Mouse (Mus musculus): ENCODE results near the gene Apoa2. TPM values are rescaled to one million over a fixed set of nuclear protein-coding genes. Genes with fewer than 3 reads are reported as not detected.

Apoa2 gene
- total RNA-seq (2021), result 1 to 10 TPM; 2.2 to 6.4 TPM
- long read RNA-seq, experiment 1, partial matches to known transcripts, result 2 of 7 reads
- long read RNA-seq, experiment 1, other reads (novel, unspliced or antisense), result 2 of 7 reads
- long read RNA-seq, experiment 2, transcript Apoa2-204 (4 exons, 518 nt), result major isoform, 23 of 46 reads
- long read RNA-seq, experiment 2, transcript Apoa2-201 (4 exons, 492 nt), result minor isoform, 20 of 46 reads
- long read RNA-seq, experiment 2, partial matches to known transcripts, result 1 of 46 reads
- long read RNA-seq, experiment 2, other reads (novel, unspliced or antisense), result 1 of 46 reads

- DNase-seq, result no peak
These were observed at the start of gene Apoa2 for GRCm38 (mm10) chr1:171224857-171225256. Apoa2 (plus strand) TSS chr1:171225054.

DNA sequence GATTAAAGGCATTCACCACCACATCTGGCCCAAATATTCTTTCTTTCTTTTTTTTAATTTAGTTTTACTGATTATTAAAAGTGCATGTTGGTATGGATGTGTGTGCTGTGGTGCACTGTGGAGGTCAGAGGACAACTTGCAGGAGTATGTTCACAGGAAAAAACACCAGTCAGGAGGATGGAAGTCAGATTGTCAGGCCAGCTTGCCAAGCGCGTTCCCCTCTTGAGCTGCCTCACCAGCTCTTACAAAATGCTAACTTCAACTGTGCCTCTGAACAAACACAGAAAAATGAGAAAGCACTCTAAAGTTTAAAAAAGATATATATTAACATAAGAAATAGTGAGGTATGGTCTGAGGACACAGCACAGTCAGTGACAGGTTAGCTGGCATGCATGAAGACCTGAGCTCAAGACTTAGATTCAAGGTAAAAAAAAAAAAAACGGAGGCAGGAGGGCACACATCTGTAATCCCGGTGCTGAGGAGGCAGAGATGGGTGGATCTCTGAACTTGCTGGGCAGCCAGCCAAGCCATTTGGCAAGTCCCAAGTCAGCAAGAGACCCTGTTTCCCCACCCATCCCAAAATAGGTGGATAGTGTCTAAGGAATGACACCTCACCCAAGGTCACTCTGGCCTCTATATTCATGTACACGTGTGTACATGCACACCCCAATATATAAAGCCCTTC, 45.2 kb upstream of the Apoa2 start:
- no peak for DNase-seq

DNA sequence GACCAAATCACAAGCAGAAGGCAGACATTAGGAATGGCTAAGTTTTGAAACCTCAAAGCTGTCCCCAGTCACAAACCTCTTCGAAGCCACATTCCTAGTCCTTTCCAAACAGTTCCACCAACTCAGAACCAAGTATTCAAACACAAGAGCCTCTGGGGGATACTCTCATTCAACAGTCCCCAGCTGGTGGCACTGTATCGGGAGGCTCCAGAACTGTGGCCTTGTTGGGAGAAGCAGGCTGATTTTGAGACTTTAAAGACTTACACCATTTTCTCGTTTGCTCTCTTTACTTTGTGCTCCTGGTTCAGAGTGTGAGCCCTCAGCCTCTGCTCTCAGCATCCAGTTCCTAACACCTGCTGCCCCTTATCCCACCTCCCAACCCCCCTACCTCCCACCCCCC, 41.8 kb upstream of the Apoa2 start:
- no peak for DNase-seq

DNA sequence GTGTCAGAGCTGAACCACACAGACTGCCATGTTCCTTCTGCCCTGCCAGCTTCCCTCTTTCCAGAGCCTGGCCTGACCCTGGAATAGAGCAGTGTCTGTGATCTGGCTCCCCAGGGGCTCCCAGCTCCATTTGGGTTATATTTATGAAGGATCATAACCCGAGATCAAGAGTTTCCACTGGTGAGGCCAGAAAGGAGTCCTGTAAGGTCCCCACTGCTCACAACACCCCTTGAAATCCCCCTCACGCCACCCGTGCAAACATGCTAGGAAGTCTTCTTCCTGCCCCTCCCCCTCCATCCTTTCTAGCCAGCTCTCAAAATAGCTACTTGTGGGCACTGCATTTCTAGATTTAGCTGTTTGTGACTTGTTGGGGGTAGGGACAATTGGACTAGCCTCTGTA, 41.2 kb upstream of the Apoa2 start:
- DNase-seq, result peak in 1 of 2 experiments; percentile 61

DNA sequence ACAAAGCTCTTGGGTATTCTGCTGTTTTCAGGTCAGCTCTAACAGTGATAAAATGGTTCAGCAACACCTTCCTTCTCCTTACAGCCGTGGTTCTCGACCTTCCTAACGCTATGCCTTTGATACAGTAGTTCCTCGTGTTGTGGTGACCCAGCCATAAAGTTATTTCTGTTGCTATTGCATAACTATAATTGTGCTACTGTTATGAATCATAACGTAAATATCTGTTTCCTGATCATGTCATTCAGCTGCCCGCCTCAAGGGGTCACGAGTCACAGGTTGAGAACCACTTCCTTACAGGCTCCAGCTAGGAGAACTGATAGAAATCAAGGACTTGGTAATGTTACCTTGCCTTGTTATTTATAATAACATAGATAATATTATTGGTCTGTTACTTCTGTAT, 40.5 kb upstream of the Apoa2 start:
- peak; percentile 54 to 63 for DNase-seq

- DNase-seq, result no peak
These were observed 39.2 kb upstream of the Apoa2 start for GRCm38 (mm10) chr1:171185655-171186054.

- no peak for DNase-seq
These were observed 36.8 kb upstream of the Apoa2 start for GRCm38 (mm10) chr1:171187851-171188700.

DNA sequence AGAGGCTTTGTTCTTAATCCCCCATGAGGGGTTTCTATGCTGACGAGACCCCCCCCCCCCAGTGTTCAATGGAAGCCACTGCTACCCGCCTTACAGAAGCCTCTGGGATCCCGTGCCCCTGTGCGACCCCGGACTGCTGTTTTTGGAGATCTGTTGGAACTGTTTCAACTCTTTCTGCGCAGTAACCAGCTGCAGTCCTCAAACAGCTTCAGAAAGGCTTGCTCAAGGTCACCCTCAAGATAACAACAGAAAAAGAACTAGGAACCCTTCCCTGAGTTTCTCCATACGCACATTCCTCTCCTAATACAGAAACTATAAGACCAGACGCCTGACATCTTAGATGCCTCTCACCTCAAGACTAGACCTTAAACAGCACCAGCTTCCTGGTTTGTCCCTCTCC, 35.8 kb upstream of the Apoa2 start:
- peak in 1 of 2 experiments; percentile 19 for DNase-seq

GRCm38 (mm10) chr1:171189476-171190114, 35.3 kb upstream of the Apoa2 start:
- DNase-seq, result no peak

- DNase-seq, result no peak
These were observed 34.0 kb upstream of the Apoa2 start for GRCm38 (mm10) chr1:171190832-171191231.

GRCm38 (mm10) chr1:171192283-171192682, 32.6 kb upstream of the Apoa2 start:
- DNase-seq, result peak in 1 of 2 experiments; percentile 16

DNA sequence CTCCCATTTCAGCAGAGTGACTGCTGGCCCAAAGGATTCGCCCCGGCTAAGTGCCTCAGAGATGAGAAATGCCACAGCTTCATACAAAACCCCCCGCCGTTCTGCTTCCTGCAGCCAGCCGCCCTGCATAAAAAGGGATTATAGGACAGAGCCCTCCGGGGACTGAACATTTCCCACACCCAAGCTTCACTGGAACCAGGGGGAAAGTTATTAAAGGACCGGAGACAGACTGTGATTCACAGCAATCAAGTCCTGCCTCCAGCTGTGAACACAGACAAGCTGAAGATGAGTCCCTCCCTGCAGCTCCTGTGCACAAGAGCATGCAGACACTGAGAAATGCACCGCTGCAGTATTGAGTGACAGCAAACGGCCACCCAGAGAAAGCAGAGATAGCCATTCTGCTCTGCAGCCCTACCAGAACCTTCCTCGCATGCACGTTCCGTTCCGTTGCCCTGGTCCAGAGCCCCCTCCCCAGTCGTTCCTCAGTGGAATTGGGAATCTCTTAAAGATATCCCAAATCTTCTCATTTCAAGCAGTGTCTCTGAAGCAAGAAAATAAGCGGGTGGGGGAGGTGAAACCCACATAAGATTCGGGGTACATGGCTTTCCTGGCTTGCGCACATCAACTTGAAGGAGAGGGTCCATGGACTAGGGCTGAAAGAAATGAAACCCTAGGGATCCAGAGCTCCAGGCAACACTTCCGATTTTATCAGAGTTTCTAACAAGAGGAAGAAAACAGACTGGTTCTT, 31.6 kb upstream of the Apoa2 start:
- DNase-seq, result peak in 1 of 2 experiments; percentile 22

- DNase-seq, result no peak
These were observed 30.7 kb upstream of the Apoa2 start for GRCm38 (mm10) chr1:171193911-171194830.

DNA sequence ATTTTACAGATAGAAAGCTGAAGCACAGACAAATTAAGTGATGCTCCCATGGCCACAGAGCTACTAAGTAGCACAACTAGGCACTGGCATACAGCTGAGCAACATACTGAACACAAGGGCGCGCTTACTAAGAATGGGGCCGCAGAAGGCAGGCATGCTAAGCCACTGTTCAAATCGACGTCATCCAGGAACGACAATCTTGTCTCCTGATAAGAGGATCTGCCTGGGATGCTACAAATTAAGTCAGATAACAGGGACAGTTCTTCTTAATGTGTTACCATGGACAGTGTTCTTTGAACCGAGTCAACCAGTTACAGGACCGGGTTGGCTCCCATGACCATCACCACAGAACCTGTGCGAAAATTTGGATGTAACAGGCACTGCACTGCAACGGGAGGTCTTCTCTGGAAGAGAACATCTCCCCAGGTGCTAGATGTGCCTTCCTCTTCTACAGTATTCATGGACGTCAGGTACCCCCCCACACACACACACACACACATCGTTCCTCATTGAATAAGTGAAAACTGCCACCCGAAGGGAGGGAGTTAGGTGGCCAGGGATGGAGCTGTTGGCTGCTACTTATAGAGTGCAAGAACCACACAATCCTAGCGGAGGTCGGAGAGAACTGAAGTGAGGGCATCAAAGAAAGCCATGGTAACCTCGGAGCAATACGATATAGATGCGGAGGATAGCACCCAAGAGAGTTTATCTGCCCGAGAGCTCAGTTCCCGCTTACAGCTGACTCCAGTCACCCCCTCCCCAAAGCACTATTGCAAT, 29.6 kb upstream of the Apoa2 start:
- DNase-seq, result no peak

- peak; percentile 77 to 80 for DNase-seq
These were observed 28.9 kb upstream of the Apoa2 start, which contains the start of gene Pcp4l1 for GRCm38 (mm10) chr1:171195887-171196397. Pcp4l1 (minus strand) TSS chr1:171196268.

GRCm38 (mm10) chr1:171199532-171199931, 25.3 kb upstream of the Apoa2 start:
- DNase-seq, result no peak

- DNase-seq, result no peak
These were observed 24.1 kb upstream of the Apoa2 start for GRCm38 (mm10) chr1:171200769-171201168.

DNA sequence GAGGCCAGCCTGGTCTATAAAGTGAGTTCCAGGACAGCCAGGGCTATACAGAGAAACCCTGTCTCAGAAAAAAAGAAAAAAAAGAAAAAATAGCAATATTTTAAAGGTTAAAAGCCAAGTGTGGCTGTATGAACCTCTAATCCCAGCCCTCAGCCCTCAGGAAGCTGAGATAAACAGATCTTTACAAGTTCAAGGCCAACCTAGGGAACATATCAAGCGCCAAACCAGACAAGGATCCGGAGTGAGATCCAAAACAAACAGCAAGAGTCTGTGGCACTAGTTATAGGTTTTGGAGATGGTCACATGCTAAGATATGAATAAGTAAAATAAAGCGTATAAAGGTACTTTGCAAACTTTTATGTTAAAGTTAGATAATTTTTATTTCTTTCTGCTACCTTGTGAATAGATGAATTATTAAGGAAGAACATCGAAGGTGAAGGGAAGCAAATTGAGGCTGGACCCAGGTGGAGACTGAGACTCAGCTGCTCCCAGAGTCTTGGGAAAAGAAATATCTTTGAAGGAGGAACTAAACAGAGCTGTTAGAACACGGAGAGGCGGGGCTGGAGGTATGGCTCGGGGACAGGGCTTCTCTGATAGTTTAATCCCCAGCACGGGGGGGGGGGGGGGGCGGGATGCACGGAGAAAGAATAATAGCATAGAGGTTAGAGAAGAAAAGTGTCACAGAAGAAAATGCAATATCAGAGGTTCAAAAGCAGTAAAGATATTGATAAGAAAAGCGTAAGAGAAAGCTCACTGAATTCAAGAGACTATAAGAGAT, 21.2 kb upstream of the Apoa2 start:
- no peak for DNase-seq

Data from adrenal gland, postnatal 36 days (tissue).